Mouse (Mus musculus) lung, embryonic 14.5 days (tissue): Measurements from ENCODE around the gene H2-Ke6. TPM values are rescaled to one million over a fixed set of nuclear protein-coding genes. Genes with fewer than 3 reads are reported as not detected.

Source experiments
- ATAC-seq: fragments of 200-750 bp; cut with Nextera tagmentation; 2 replicates; pipeline ENCODE4 v1.8.0; 2017; ENCODE audit warnings: mild to moderate bottlenecking, moderate TSS enrichment, moderate library complexity; ENCODE audit not compliant: insufficient read depth
- DNase-seq: peaks from one replicate; pipeline ENCODE4 v3.0.0-alpha.2; 2015
- H3K27ac ChIP-seq: fragments of 300-500 bp; sonication (generic); 2 replicates; pipeline ENCODE4 v1.5.1; 2014; ENCODE audit warnings: low read depth, mild to moderate bottlenecking, moderate library complexity
- H3K27me3 ChIP-seq: fragments of 300-500 bp; sonication (generic); 2 replicates; pipeline ENCODE4 v1.6.1; 2014; ENCODE audit warnings: low read length, control low read depth; ENCODE audit not compliant: insufficient read depth
- H3K36me3 ChIP-seq: fragments of 300-500 bp; sonication (generic); 2 replicates; pipeline ENCODE4 v1.6.1; 2014; ENCODE audit warnings: control low read depth; ENCODE audit not compliant: insufficient read depth
- H3K4me1 ChIP-seq: fragments of 300-500 bp; sonication (generic); 2 replicates; pipeline ENCODE4 v1.6.1; 2014; ENCODE audit warnings: antibody characterized with exemption, control low read depth; ENCODE audit not compliant: insufficient read depth
- H3K4me2 ChIP-seq: fragments of 300-500 bp; sonication (generic); 2 replicates; pipeline ENCODE4 v1.6.1; 2014; ENCODE audit warnings: mild to moderate bottlenecking
- H3K4me3 ChIP-seq: fragments of 300-500 bp; sonication (generic); 2 replicates; pipeline ENCODE4 v1.5.1; 2014; ENCODE audit warnings: low read depth, low read length
- H3K9ac ChIP-seq: fragments of 300-500 bp; sonication (generic); 2 replicates; pipeline ENCODE4 v1.6.1; 2014
- H3K9me3 ChIP-seq: fragments of 300-500 bp; sonication (generic); 2 replicates; pipeline ENCODE4 v1.6.1; 2016; ENCODE audit warnings: low read depth, low read length, control low read depth
- CTCF ChIP-seq: IDR thresholded peaks from 2 replicates; pipeline ENCODE4 v1.5.1; 2016; ENCODE audit warnings: antibody characterized with exemption, low read depth
- whole genome bisulfite sequencing: fragments of 180-500 bp; shearing (Covaris S2); extraction: QIAGEN DNeasy Blood & Tissue Kit; methylation state at CpG from one replicate; pipeline ENCODE4 v1.1.7; 2014; 5-methylcytosine and 5-hydroxymethylcytosine counted together
- polyA plus RNA-seq: library from polyadenylated mRNA; unstranded; fragments of >200 nt; fragmentation: Nextera tagmentation; extraction: Ambion mirVana; gene quantifications from 2 replicates; pipeline ENCODE4 v1.2.1, GENCODE M21; 2014

H2-Ke6 gene
- polyA plus RNA-seq, 1 experiment from 2014 or later: 40.6 TPM

DNA sequence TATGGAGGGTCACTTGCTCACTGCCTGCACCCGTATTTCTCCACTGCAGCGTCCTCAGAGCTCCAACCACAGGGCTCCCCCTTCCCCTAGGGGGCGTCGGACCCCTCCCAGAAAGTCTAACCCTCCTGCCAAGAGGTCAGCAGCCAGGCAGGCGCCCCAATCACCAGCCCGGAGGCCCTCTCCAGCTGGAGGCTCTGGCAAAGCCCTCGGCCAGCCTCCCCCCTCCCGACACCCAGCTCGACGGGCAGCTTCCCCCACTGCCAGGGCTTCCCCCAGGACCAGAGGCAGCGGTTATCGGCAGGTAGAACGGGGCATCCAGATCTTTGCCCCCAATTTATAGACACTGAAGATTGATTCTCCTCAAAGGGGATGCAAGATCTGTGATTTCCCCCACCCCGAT is 18.1 kb upstream of the H2-Ke6 start:
- H3K9me3 ChIP-seq: no peaks in the 10 kb centered on the region
- no peak overlapping the region for H3K27ac ChIP-seq
- H3K4me3 ChIP-seq: no peak overlapping the region
- H3K9ac ChIP-seq: no peak overlapping the region
- 0 out of 2 replicates have a peak, but pooled peaks cover 3% of the 10 kb centered on the region for H3K27me3 ChIP-seq
- WGBS: 76% methylated on average over 14 of the region's 14 CpGs
- DNase-seq (no peak), ATAC-seq (no peak)
- H3K4me2 ChIP-seq: no peak overlapping the region
- no peak for TF ChIP-seq CTCF
- H3K36me3 ChIP-seq: no peaks in the 10 kb centered on the region
- H3K4me1 ChIP-seq: no peaks in the 10 kb centered on the region

- Histone ChIP-seq H3K9me3 (no peaks in the 10 kb centered on the region), H3K4me1 (peaks cover 9% of the 10 kb centered on the region; the same call in 1 of the 2 replicates), H3K27me3 (0 out of 2 replicates have a peak, but pooled peaks cover 6% of the 10 kb centered on the region), H3K36me3 (peaks cover 32% of the 10 kb centered on the region), H3K4me3 (peak overlapping the region; percentile 20; the same call in 1 of the 2 replicates), H3K9ac (peak overlapping the region; percentile 27), H3K4me2 (peak overlapping the region; percentile 56), H3K27ac (no peak overlapping the region)
- DNase-seq (peak; percentile 25), ATAC-seq (peak; percentile 8; the same call in 1 of the 2 replicates)
- no peak for TF ChIP-seq CTCF
- WGBS: 13% methylated on average over 17 of the region's 17 CpGs
Observed at GRCm38 (mm10) chr17:34039562-34040450, 11.9 kb upstream of the H2-Ke6 start.

DNA sequence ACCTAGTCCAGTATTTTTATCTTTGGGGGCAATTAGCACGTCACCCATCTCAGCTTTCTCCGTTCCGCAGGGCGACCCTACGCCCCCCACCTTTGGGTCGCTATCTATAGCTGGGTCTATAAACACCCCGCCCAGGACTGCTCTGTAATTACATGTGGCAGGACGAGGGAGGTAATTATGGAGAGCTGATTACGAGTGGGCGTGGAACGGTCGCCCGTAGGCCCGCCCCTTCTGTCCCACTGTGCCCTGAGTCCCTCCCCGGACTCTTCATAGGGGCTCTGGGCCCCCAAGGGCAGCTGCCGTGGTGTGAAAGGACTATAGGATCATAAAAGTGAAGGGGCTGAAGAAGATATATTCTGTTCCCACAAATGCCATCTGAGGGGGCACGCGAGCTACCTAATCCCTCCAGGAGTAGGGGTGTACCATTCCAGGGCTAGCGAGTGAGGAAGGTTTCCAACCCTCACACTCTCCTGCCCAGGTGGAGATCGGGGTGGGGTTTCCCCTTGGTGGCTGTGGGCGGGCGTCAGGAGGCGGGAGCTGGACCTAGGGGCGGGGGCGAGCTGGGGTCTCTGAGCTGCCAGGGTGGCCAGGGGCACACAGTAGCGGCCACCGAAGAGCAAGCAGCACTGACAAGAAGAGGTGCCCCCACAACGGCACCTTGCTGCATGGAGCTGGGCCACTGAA is 11.2 kb upstream of the H2-Ke6 start, which contains the start of gene Col11a2:
Col11a2 (plus strand) TSS at position 560 of the 684 bp plus-strand sequence.
- H3K9ac ChIP-seq: peak within 1 kb of the TSS; percentile 27
- TF ChIP-seq CTCF: no peak
- H3K27ac ChIP-seq: no peak within 1 kb of the TSS; the same call in 1 of the 2 replicates
- peaks cover 39% of the 10 kb centered on the region for H3K36me3 ChIP-seq
- peak within 1 kb of the TSS; percentile 56 for H3K4me2 ChIP-seq
- no peaks in the 10 kb centered on the region for H3K9me3 ChIP-seq
- H3K27me3 ChIP-seq: 0 out of 2 replicates have a peak, but pooled peaks cover 6% of the 10 kb centered on the region
- ATAC-seq: peak; percentile 31; the same call in 1 of the 2 replicates
- peak within 1 kb of the TSS; percentile 20 for H3K4me3 ChIP-seq
- DNase-seq: peak; percentile 34
- WGBS: 8% methylated on average over 28 of the region's 28 CpGs
- H3K4me1 ChIP-seq: peaks cover 9% of the 10 kb centered on the region; the same call in 1 of the 2 replicates

DNA sequence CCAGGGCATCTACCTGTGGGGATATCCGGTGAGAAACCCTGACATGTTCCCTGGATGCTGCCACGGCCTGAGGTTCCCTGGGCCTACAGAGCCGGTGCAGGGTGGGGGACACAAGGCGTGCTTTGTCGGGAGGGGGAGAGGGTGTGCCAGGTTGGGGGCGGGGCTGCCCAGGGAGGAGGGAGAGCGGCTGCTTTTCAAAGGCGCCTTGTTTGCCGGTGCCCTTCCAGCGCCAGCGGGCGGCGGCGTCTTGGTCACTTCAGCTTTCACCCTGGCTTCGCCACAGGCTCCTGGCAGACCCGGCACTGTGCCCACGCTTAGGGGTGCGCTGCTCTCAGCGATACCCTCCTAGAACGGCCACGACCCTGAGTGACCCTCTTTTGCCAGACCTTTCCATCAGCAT is 10.6 kb upstream of the H2-Ke6 start:
- no peak for TF ChIP-seq CTCF
- Histone ChIP-seq H3K4me2 (peak overlapping the region; percentile 56), H3K36me3 (peaks cover 44% of the 10 kb centered on the region), H3K4me1 (peaks cover 9% of the 10 kb centered on the region; the same call in 1 of the 2 replicates), H3K9ac (peak overlapping the region; percentile 27; the same call in 1 of the 2 replicates), H3K9me3 (no peaks in the 10 kb centered on the region), H3K27me3 (0 out of 2 replicates have a peak, but pooled peaks cover 6% of the 10 kb centered on the region), H3K27ac (no peak overlapping the region; the same call in 1 of the 2 replicates), H3K4me3 (peak overlapping the region; percentile 20)
- DNase-seq (peak; percentile 53), ATAC-seq (no peak; the same call in 1 of the 2 replicates)
- 5% methylated on average over 21 of the region's 21 CpGs for whole genome bisulfite sequencing

- no peak for TF ChIP-seq CTCF
- H3K4me2 ChIP-seq: no peak overlapping the region
- H3K27me3 ChIP-seq: 0 out of 2 replicates have a peak, but pooled peaks cover 4% of the 10 kb centered on the region
- DNase-seq: no peak
- ATAC-seq: no peak
- peaks cover 13% of the 10 kb centered on the region; the same call in 1 of the 2 replicates for H3K4me1 ChIP-seq
- WGBS: 82% methylated on average over 7 of the region's 7 CpGs
- H3K4me3 ChIP-seq: no peak overlapping the region
- no peak overlapping the region for H3K9ac ChIP-seq
- H3K9me3 ChIP-seq: no peaks in the 10 kb centered on the region
- no peak overlapping the region for H3K27ac ChIP-seq
- peaks cover 44% of the 10 kb centered on the region for H3K36me3 ChIP-seq
Observed at GRCm38 (mm10) chr17:34037241-34037640, 9.4 kb upstream of the H2-Ke6 start.

DNA sequence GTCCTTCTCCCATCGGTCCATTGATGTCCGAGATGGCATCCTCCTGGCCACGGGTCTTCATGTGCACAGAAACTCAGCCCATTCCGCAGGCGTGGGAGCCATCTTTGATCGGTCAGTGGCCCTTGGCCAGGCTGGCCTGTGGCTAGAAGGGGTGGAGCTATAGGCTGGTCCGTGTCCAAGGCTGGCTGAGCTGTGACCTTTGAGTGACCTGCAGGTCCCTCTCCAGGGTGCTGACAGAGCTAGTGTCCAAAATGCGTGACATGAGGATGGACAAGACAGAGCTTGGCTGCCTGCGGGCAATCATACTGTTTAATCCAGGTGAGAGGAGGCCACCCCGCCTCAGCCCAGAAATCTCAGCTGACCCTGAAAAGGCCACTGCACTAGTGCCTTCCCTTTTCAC is 8.8 kb upstream of the H2-Ke6 start:
- Histone ChIP-seq H3K36me3 (peaks cover 44% of the 10 kb centered on the region), H3K9me3 (no peaks in the 10 kb centered on the region), H3K4me1 (peaks cover 13% of the 10 kb centered on the region; the same call in 1 of the 2 replicates), H3K4me3 (no peak overlapping the region), H3K4me2 (no peak overlapping the region), H3K27me3 (0 out of 2 replicates have a peak, but pooled peaks cover 3% of the 10 kb centered on the region), H3K27ac (no peak overlapping the region), H3K9ac (no peak overlapping the region)
- 76% methylated on average over 10 of the region's 10 CpGs for WGBS
- DNase-seq: peak; percentile 3
- no peak for ATAC-seq
- no peak for TF ChIP-seq CTCF
